Mouse (Mus musculus) liver, embryonic 14.5 days (tissue): ENCODE data around the gene E130114P18Rik. TPM values are rescaled to one million over a fixed set of nuclear protein-coding genes. Genes with fewer than 3 reads are reported as not detected.

Experiments used
- ATAC-seq: fragments of 200-750 bp; cut with Nextera tagmentation; 2 replicates; pipeline ENCODE4 v1.8.0; 2017; ENCODE audit warnings: moderate number of reproducible peaks, mild to moderate bottlenecking, moderate library complexity; ENCODE audit not compliant: insufficient read depth
- DNase-seq, 3 experiments: peaks; one replicate each; pipeline ENCODE4 v3.0.0-alpha.2; 2012 to 2013; ENCODE audit warnings: low read depth in 3 of 3, low spot score in 3 of 3
- H3K27ac ChIP-seq: fragments of 300-500 bp; sonication (generic); 2 replicates; pipeline ENCODE4 v1.5.1; 2014; ENCODE audit warnings: moderate library complexity, mild to moderate bottlenecking, control low read depth, inconsistent platforms
- H3K27me3 ChIP-seq: fragments of 300-500 bp; sonication (generic); 2 replicates; pipeline ENCODE4 v1.6.1; 2014; ENCODE audit warnings: mild to moderate bottlenecking, low read length, moderate library complexity; ENCODE audit not compliant: control insufficient read depth, insufficient read depth
- H3K36me3 ChIP-seq: fragments of 300-500 bp; sonication (generic); replicated peaks from 2 replicates; pipeline ENCODE4 v1.6.1; 2014; ENCODE audit warnings: low read depth; ENCODE audit not compliant: control insufficient read depth, insufficient read depth
- H3K4me1 ChIP-seq, 2 experiments: fragments of 200-500 bp in 1 of 2; fragments of 300-500 bp in 1 of 2; sonication (generic) in 1 of 2; replicated peaks; 2 replicates each; pipeline ENCODE4 v1.6.1; 2012 to 2014; ENCODE audit warnings: antibody characterized with exemption in 1 of 2, inconsistent platforms in 1 of 2, low read length in 1 of 2; ENCODE audit not compliant: control insufficient read depth in 2 of 2, insufficient read depth in 2 of 2
- H3K4me2 ChIP-seq: fragments of 300-500 bp; sonication (generic); 2 replicates; pipeline ENCODE4 v1.6.1; 2014; ENCODE audit warnings: low read depth, mild to moderate bottlenecking, control low read depth, moderate library complexity
- H3K4me3 ChIP-seq, 2 experiments: fragments of 200-500 bp in 1 of 2; fragments of 300-500 bp in 1 of 2; sonication (generic) in 1 of 2; 2 replicates each; pipeline ENCODE4 v1.5.1; 2012 to 2014; ENCODE audit warnings: low read depth in 2 of 2, low read length in 2 of 2, mild to moderate bottlenecking in 2 of 2, control low read depth in 1 of 2, inconsistent platforms in 1 of 2, moderate library complexity in 1 of 2; ENCODE audit not compliant: insufficient read depth in 1 of 2
- H3K9ac ChIP-seq: fragments of 300-500 bp; sonication (generic); replicated peaks from 2 replicates; pipeline ENCODE4 v1.6.1; 2014; ENCODE audit warnings: mild to moderate bottlenecking, control low read depth, moderate library complexity
- H3K9me3 ChIP-seq: fragments of 300-500 bp; sonication (generic); 2 replicates; pipeline ENCODE4 v1.6.1; 2016; ENCODE audit warnings: low read length, mixed read lengths; ENCODE audit not compliant: control insufficient read depth
- CTCF ChIP-seq: IDR thresholded peaks from 2 replicates; pipeline ENCODE4 v1.5.1; 2016; ENCODE audit warnings: antibody characterized with exemption, low read depth, control low read depth
- EP300 ChIP-seq: IDR thresholded peaks from 2 replicates; pipeline ENCODE4 v1.6.1; 2016; ENCODE audit warnings: antibody characterized with exemption, low read depth
- WGBS: fragments of 180-500 bp; shearing (Covaris S2); extraction: QIAGEN DNeasy Blood & Tissue Kit; methylation state at CpG from one replicate; pipeline ENCODE4 v1.1.7; 2014; ENCODE audit not compliant: insufficient replicate concordance; 5-methylcytosine and 5-hydroxymethylcytosine counted together
- polyA plus RNA-seq, 2 experiments: library from polyadenylated mRNA; depleted of rRNA in 1 of 2; stranded (reverse) in 1 of 2; unstranded in 1 of 2; fragments of >200 nt; fragmentation: Nextera tagmentation in 1 of 2; extraction: Ambion mirVana in 1 of 2; gene quantifications; 2 replicates each; pipeline versions ENCODE4 v1.2.1 to v1.2.3; 2012 to 2014

E130114P18Rik gene
- polyA plus RNA-seq, 2 experiments = not detected

DNA sequence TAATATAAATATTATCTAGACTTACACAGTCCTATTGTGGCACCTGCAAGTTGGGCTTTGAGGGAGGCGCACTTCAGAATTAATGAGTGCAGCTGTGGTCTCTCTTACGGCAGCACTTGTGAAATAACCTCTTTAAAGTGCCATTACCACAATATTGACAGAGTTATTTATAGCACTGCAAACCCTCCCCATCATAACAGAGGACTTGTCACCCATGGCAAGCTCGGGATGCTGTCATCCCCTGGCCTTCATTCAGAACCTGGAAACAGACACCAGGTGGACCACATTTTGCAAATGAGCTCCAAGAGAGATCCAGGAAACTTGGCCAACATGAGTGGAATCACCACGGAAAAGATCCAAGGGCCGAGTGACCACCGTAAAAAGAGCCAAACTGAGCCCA is 63.3 kb downstream of the E130114P18Rik start:
- 55% methylated on average over 6 of the region's 6 CpGs for WGBS
- Histone ChIP-seq H3K36me3 (no peaks in the 10 kb centered on the region), H3K27ac (no peak overlapping the region), H3K4me1 (no peaks in the 10 kb centered on the region), H3K27me3 (no peaks in the 10 kb centered on the region), H3K4me3 (no peak overlapping the region), H3K9ac (no peak overlapping the region), H3K4me2 (no peak overlapping the region), H3K9me3 (no peaks in the 10 kb centered on the region)
- ATAC-seq (no peak), DNase-seq (no peak)
- no peak for TF ChIP-seq CTCF
- TF ChIP-seq EP300 = no peak

DNA sequence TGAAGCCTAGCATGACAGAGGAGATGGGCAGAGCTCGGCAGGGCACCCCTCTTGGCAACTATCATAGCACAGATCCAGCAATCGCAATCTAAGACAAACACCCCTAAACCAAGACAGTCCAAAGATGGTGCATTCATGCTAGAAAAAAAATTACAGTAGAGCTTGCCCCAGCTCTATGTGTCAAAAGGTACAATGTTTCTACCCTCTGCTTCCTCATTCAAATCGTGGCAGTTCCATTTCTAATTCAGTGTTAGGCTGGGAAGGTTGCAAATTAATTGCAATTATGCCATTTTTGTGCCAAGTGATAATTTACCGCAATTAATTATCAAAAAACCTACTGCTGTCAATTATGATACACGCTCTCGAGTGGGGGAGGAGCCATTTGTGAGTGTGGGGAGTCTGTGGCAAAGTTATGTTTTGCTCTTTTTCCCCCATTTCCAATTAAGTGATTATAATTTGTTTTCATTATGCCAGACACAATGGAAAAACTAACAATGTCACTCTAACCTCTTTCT is 63.7 kb downstream of the E130114P18Rik start:
- Histone ChIP-seq H3K9me3 (no peaks in the 10 kb centered on the region), H3K27ac (no peak overlapping the region), H3K36me3 (no peaks in the 10 kb centered on the region), H3K4me1 (no peaks in the 10 kb centered on the region), H3K27me3 (no peaks in the 10 kb centered on the region), H3K4me2 (no peak overlapping the region), H3K4me3 (no peak overlapping the region), H3K9ac (no peak overlapping the region)
- TF ChIP-seq EP300 = no peak
- no peak for TF ChIP-seq CTCF
- DNase-seq = no peak
- WGBS = 60% methylated on average over 6 of the region's 6 CpGs
- no peak for ATAC-seq

DNA sequence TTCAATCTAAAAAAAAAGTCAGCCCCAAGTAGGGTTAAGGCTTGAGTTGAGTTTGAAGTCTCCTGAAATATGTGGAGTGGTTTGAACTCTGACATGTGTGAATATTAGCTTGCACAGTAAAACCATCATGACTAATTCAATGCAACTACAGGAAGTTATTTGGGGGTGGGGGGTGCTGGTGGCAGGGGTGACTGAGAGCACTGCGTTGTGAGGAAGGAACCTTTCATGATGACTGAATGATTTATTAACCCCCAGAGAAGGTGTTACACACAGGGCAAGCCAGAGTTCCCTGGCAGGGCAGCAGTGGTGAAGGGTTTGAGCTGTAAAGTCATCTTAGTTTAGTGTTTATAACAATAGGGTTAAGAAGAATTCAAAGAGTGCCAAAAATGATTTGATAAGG is 65.3 kb downstream of the E130114P18Rik start:
- 6% methylated on average over 1 of the region's 1 CpGs for WGBS
- TF ChIP-seq CTCF (no peak), EP300 (no peak)
- H3K36me3 ChIP-seq = no peaks in the 10 kb centered on the region

GRCm38 (mm10) chr4:97710048-97710765 is 67.7 kb downstream of the E130114P18Rik start:
- no peak for TF ChIP-seq EP300
- Histone ChIP-seq H3K27me3 (no peaks in the 10 kb centered on the region), H3K27ac (no peak overlapping the region), H3K4me3 (no peak overlapping the region), H3K9me3 (no peaks in the 10 kb centered on the region), H3K4me2 (no peak overlapping the region), H3K4me1 (no peaks in the 10 kb centered on the region), H3K36me3 (no peaks in the 10 kb centered on the region), H3K9ac (no peak overlapping the region)
- DNase-seq (no peak), ATAC-seq (no peak)
- WGBS = 55% methylated on average over 9 of the region's 9 CpGs

More for the DNA sequence above, 65.3 kb downstream of the E130114P18Rik start:
- no peak overlapping the region for H3K9ac ChIP-seq
- no peak overlapping the region for H3K4me3 ChIP-seq
- ATAC-seq (no peak), DNase-seq (no peak)
- no peak overlapping the region for H3K27ac ChIP-seq
- no peak overlapping the region for H3K4me2 ChIP-seq
- no peaks in the 10 kb centered on the region for H3K4me1 ChIP-seq
- H3K9me3 ChIP-seq = no peaks in the 10 kb centered on the region
- no peaks in the 10 kb centered on the region for H3K27me3 ChIP-seq

DNA sequence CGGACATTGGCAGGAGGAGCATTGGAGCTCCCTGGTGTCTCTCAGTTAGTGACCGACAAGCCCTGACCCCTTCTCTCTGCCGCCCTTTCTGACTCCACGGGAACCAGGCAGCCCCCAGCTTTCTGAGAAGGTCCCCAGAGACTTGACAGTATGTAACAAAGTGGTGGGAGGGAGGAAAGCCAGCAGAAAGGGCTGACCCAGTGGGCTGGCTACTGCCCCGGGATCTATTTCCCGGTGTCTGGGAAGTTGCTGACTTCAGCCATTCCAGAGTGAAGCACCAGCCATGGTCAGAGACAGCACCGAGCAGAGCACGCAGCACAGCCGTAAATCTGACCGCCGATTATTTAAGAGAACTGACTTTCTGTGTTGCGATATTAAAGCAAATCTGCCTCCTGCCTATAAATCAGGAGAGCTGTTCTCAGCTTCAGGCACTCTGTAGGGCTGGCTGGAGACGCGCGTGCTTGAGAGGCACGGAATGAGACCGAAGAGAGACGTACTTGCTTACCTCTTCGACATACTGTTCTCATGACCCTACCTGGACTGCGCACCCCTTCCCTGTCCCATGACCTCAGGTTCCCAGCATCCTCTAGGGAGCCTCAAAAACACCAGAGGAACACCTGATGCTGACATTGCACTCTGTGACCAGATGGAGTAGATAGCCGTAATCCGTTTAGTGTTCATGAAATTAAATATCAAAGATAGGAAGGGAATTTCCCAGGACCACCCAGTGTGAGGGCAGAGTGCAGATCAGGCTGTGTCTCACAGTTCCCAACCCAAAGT is 70.3 kb downstream of the E130114P18Rik start:
- Histone ChIP-seq H3K9ac (no peak overlapping the region), H3K36me3 (no peaks in the 10 kb centered on the region), H3K4me2 (no peak overlapping the region), H3K4me3 (no peak overlapping the region), H3K27ac (no peak overlapping the region), H3K9me3 (no peaks in the 10 kb centered on the region), H3K4me1 (no peaks in the 10 kb centered on the region), H3K27me3 (no peaks in the 10 kb centered on the region)
- DNase-seq (no peak), ATAC-seq (no peak)
- TF ChIP-seq EP300 = no peak
- TF ChIP-seq CTCF = no peak
- WGBS = 69% methylated on average over 22 of the region's 22 CpGs
